Mouse (Mus musculus) kidney, adult 2 months (tissue): ENCODE results near the gene Cpne5. TPM values are rescaled to one million over a fixed set of nuclear protein-coding genes. Genes with fewer than 3 reads are reported as not detected.
A peak's percentile ranks its signal among the peaks of the same experiment; 100 is the strongest.

Experiments
- DNase-seq: peaks from one replicate; pipeline ENCODE4 v3.0.0; 2021
- H3K27ac ChIP-seq: fragments of 200-500 bp; 2 replicates; pipeline ENCODE4 v1.5.1; 2012; ENCODE audit warnings: low read depth, low read length, control low read depth, inconsistent platforms; ENCODE audit not compliant: insufficient read depth
- H3K27me3 ChIP-seq: fragments of 200-500 bp; replicated peaks from 2 replicates; pipeline ENCODE4 v1.6.1; 2012; ENCODE audit warnings: mild to moderate bottlenecking, moderate library complexity, low read length, inconsistent platforms; ENCODE audit not compliant: control insufficient read depth, insufficient read depth
- H3K36me3 ChIP-seq: fragments of 200-500 bp; 2 replicates; pipeline ENCODE4 v1.6.1; 2012; ENCODE audit warnings: mild to moderate bottlenecking, moderate library complexity, low read length, inconsistent platforms; ENCODE audit not compliant: control insufficient read depth, insufficient read depth
- H3K4me1 ChIP-seq: fragments of 200-500 bp; 2 replicates; pipeline ENCODE4 v1.6.1; 2011; ENCODE audit warnings: low read length; ENCODE audit not compliant: control insufficient read depth, insufficient read depth
- H3K4me3 ChIP-seq: fragments of 200-500 bp; 2 replicates; pipeline ENCODE4 v1.5.1; 2011; ENCODE audit warnings: mild to moderate bottlenecking, low read depth, low read length, control low read depth; ENCODE audit not compliant: insufficient read depth
- CTCF ChIP-seq: fragments of 200-500 bp; conservative IDR thresholded peaks from 2 replicates; pipeline ENCODE4 v1.5.1; 2011; ENCODE audit warnings: low read depth, mild to moderate bottlenecking, control low read depth, low read length, moderate library complexity, mixed read lengths; ENCODE audit not compliant: insufficient read depth, insufficient read length
- POLR2A ChIP-seq: fragments of 200-500 bp; IDR thresholded peaks from one replicate; pipeline ENCODE4 v1.6.1; 2011; ENCODE audit warnings: low read depth, low read length, control low read depth
- WGBS: fragments of 180-500 bp; shearing (Covaris S2); methylation state at CpG from one replicate; pipeline ENCODE4 v1.1.7; 2018; 5-methylcytosine and 5-hydroxymethylcytosine counted together
- polyA plus RNA-seq: library from polyadenylated mRNA; depleted of rRNA; stranded (reverse); fragments of >200 nt; gene quantifications from 2 replicates; pipeline ENCODE4 v1.2.3, GENCODE M21; 2012

Cpne5 gene
- polyA plus RNA-seq, 1 experiment = 0.78 TPM

GRCm38 (mm10) chr17:29159743-29160455, 78.1 kb downstream of the Cpne5 start:
- Histone ChIP-seq H3K4me3 (no peak overlapping the region), H3K36me3 (no peaks in the 10 kb centered on the region), H3K4me1 (peaks cover 7% of the 10 kb centered on the region; the same call in 1 of the 2 replicates), H3K27ac (no peak overlapping the region), H3K27me3 (no peaks in the 10 kb centered on the region)
- 72% methylated on average over 16 of the region's 16 CpGs for WGBS
- DNase-seq = peak; percentile 45
- TF ChIP-seq POLR2A (no peak), CTCF (no peak)

GRCm38 (mm10) chr17:29159320-29159719, 78.6 kb downstream of the Cpne5 start:
- 92% methylated on average over 5 of the region's 5 CpGs for WGBS
- Histone ChIP-seq H3K4me3 (no peak overlapping the region), H3K4me1 (peaks cover 1% of the 10 kb centered on the region; the same call in 1 of the 2 replicates), H3K27ac (no peak overlapping the region), H3K27me3 (no peaks in the 10 kb centered on the region), H3K36me3 (no peaks in the 10 kb centered on the region)
- TF ChIP-seq POLR2A (no peak), CTCF (no peak)
- no peak for DNase-seq

DNA sequence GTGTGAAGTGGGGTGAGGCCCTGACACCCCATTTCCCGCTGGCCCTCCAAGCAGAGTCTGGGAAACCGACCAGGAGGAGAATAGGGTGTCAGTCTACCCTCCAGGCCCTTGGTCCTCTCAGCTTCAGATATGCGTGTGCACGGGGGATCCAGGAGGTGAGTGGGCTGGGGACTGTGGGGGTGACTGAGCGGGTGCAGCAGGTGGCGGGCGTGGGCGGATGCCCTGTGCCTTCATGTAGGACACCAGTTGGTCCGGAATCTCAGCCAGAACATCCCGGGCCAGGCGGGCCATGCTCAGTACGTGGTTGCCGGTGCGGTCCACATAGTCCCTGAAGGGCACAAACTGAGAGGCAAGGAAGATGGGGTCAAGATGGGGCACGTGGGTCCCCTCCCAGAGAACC, 79.1 kb downstream of the Cpne5 start:
- no peaks in the 10 kb centered on the region for H3K27me3 ChIP-seq
- 94% methylated on average over 15 of the region's 15 CpGs for WGBS
- no peak for DNase-seq

DNA sequence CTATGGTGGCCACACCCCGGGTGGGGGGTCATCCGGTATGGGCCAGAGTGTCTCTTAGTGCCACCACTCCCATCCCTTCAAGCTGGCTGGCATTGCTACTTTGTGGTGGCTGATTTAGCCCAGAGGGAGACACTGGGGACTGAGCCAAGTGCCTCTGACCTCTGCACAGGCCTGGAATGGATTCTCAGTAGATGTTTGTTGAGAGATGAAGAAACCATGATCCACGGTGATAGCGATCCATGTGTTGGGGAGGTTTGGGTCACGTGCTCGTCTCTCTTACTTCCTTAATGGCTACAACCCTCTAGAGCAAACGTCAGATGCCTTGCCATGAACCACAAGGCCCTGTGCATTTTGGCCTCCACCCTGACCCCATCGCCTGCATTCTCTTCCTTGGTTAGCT, 81.1 kb downstream of the Cpne5 start:
- WGBS = 78% methylated on average over 8 of the region's 8 CpGs
- Histone ChIP-seq H3K4me1 (no peaks in the 10 kb centered on the region), H3K27me3 (no peaks in the 10 kb centered on the region), H3K27ac (no peak overlapping the region), H3K4me3 (no peak overlapping the region), H3K36me3 (no peaks in the 10 kb centered on the region)
- TF ChIP-seq CTCF = no peak
- no peak for TF ChIP-seq POLR2A
- DNase-seq = peak; percentile 34

More for the DNA sequence above, 79.1 kb downstream of the Cpne5 start:
- H3K27ac ChIP-seq = no peak overlapping the region
- TF ChIP-seq CTCF (no peak), POLR2A (no peak)
- H3K36me3 ChIP-seq = no peaks in the 10 kb centered on the region
- H3K4me1 ChIP-seq = no peaks in the 10 kb centered on the region
- H3K4me3 ChIP-seq = no peak overlapping the region

GRCm38 (mm10) chr17:29156396-29156795, 81.6 kb downstream of the Cpne5 start:
- no peaks in the 10 kb centered on the region for H3K27me3 ChIP-seq
- 81% methylated on average over 16 of the region's 16 CpGs for WGBS
- H3K27ac ChIP-seq = no peak overlapping the region
- TF ChIP-seq POLR2A (no peak), CTCF (no peak)
- H3K36me3 ChIP-seq = no peaks in the 10 kb centered on the region
- no peak overlapping the region for H3K4me3 ChIP-seq
- no peak for DNase-seq
- H3K4me1 ChIP-seq = no peaks in the 10 kb centered on the region

DNA sequence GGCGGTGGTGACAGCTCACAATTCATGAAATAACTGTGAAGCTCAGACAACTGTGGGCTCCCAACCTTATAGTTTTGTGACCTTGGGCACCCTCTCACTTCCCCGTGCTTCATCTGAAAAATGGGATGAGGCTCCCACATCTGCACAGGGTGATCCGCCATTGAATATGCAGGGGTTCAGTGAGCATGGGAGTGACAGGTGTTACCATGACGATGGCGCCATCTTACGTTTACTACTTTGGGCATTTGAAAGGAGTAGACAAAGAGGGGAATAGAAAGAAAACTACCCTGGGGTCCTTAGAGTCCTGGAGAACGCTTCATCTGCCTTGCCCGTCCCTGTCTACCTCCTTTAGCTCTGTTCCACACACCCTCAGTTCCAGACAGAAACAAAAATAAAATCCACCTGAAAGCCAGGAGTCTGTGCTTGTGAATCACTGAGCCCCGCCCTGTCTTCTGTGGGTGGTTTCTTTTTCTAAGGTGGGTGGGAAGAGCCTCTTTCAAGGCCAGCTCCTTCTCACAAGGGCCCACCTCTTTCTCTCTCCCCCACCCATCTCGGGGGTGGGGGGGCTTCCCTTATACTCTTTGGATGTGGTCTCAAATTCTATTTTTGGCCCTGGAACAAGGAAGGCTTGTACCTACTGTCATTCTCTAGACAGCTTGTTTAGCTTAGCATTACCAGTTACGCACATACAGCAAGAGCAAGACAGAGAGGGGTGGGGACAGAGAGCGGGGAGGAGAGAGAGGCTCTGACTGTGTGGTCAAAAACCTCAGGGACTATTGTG, 82.4 kb downstream of the Cpne5 start:
- no peaks in the 10 kb centered on the region for H3K4me1 ChIP-seq
- H3K4me3 ChIP-seq = no peak overlapping the region
- H3K27ac ChIP-seq = no peak overlapping the region
- 88% methylated on average over 12 of the region's 12 CpGs for WGBS
- no peak for DNase-seq
- no peak for TF ChIP-seq POLR2A
- H3K27me3 ChIP-seq = no peaks in the 10 kb centered on the region
- H3K36me3 ChIP-seq = no peaks in the 10 kb centered on the region

- 50% methylated on average over 13 of the region's 13 CpGs for WGBS
- Histone ChIP-seq H3K27me3 (no peaks in the 10 kb centered on the region), H3K27ac (no peak overlapping the region), H3K36me3 (no peaks in the 10 kb centered on the region), H3K4me1 (no peaks in the 10 kb centered on the region), H3K4me3 (no peak overlapping the region)
- DNase-seq = peak; percentile 57
- TF ChIP-seq CTCF = no peak
- no peak for TF ChIP-seq POLR2A
Observed at GRCm38 (mm10) chr17:29154247-29154646, 83.7 kb downstream of the Cpne5 start.
